Mouse (Mus musculus) hindbrain, embryonic 14.5 days (tissue): ENCODE data around the gene Dscam. TPM values are rescaled to one million over a fixed set of nuclear protein-coding genes. Genes with fewer than 3 reads are reported as not detected.
A peak's percentile ranks its signal among the peaks of the same experiment; 100 is the strongest.

Experiments
- ATAC-seq: fragments of 200-750 bp; cut with Nextera tagmentation; 2 replicates; pipeline ENCODE4 v1.8.0; 2017; ENCODE audit warnings: moderate number of reproducible peaks, mild to moderate bottlenecking, moderate TSS enrichment, moderate library complexity; ENCODE audit not compliant: low FRiP score
- DNase-seq: peaks from one replicate; pipeline ENCODE4 v3.0.0-alpha.2; 2015; ENCODE audit warnings: low spot score
- H3K27ac ChIP-seq: fragments of 300-500 bp; sonication (generic); 2 replicates; pipeline ENCODE4 v1.5.1; 2014; ENCODE audit warnings: mild to moderate bottlenecking, moderate library complexity
- H3K27me3 ChIP-seq: fragments of 300-500 bp; sonication (generic); 2 replicates; pipeline ENCODE4 v1.6.1; 2014; ENCODE audit warnings: mild to moderate bottlenecking, low read length, mixed read lengths; ENCODE audit not compliant: control insufficient read depth, insufficient read depth
- H3K36me3 ChIP-seq: fragments of 300-500 bp; sonication (generic); replicated peaks from 2 replicates; pipeline ENCODE4 v1.6.1; 2014; ENCODE audit not compliant: control insufficient read depth, insufficient read depth
- H3K4me1 ChIP-seq: fragments of 300-500 bp; sonication (generic); replicated peaks from 2 replicates; pipeline ENCODE4 v1.6.1; 2014; ENCODE audit warnings: antibody characterized with exemption, low read length, mixed read lengths; ENCODE audit not compliant: control insufficient read depth, insufficient read depth
- H3K4me2 ChIP-seq: fragments of 300-500 bp; sonication (generic); replicated peaks from 2 replicates; pipeline ENCODE4 v1.6.1; 2014; ENCODE audit warnings: mild to moderate bottlenecking, moderate library complexity
- H3K4me3 ChIP-seq: fragments of 300-500 bp; sonication (generic); replicated peaks from 2 replicates; pipeline ENCODE4 v1.5.1; 2014; ENCODE audit warnings: mild to moderate bottlenecking, low read length
- H3K9ac ChIP-seq: fragments of 300-500 bp; sonication (generic); 2 replicates; pipeline ENCODE4 v1.6.1; 2014
- H3K9me3 ChIP-seq: fragments of 300-500 bp; sonication (generic); 2 replicates; pipeline ENCODE4 v1.6.1; 2016; ENCODE audit warnings: low read length; ENCODE audit not compliant: control insufficient read depth
- WGBS: fragments of 180-500 bp; shearing (Covaris S2); extraction: QIAGEN DNeasy Blood & Tissue Kit; methylation state at CpG from one replicate; pipeline ENCODE4 v1.1.7; 2014; 5-methylcytosine and 5-hydroxymethylcytosine counted together
- polyA plus RNA-seq: library from polyadenylated mRNA; unstranded; fragments of >200 nt; fragmentation: Nextera tagmentation; extraction: Ambion mirVana; gene quantifications from 2 replicates; pipeline ENCODE4 v1.2.1, GENCODE M21; 2014

Gene Dscam
- polyA plus RNA-seq, 1 experiment from 2014 or later, result 17.1 TPM

GRCm38 (mm10) chr16:96842829-96843360 lies 327.7 kb downstream of the Dscam start:
- Histone ChIP-seq H3K27me3 (no peaks in the 10 kb centered on the region), H3K27ac (no peak overlapping the region), H3K9me3 (no peaks in the 10 kb centered on the region), H3K4me1 (peaks cover 25% of the 10 kb centered on the region), H3K36me3 (no peaks in the 10 kb centered on the region), H3K9ac (no peak overlapping the region), H3K4me2 (no peak overlapping the region), H3K4me3 (no peak overlapping the region)
- WGBS, result 95% methylated on average over 3 of the region's 3 CpGs
- ATAC-seq (no peak), DNase-seq (no peak)

GRCm38 (mm10) chr16:96819649-96820048 lies 350.9 kb downstream of the Dscam start:
- no peaks in the 10 kb centered on the region for H3K4me1 ChIP-seq

GRCm38 (mm10) chr16:96806298-96806697 lies 364.3 kb downstream of the Dscam start:
- Histone ChIP-seq H3K4me2 (no peak overlapping the region), H3K4me3 (no peak overlapping the region), H3K4me1 (peaks cover 4% of the 10 kb centered on the region; the same call in 1 of the 2 replicates), H3K27me3 (no peaks in the 10 kb centered on the region), H3K27ac (no peak overlapping the region), H3K9ac (no peak overlapping the region), H3K36me3 (no peaks in the 10 kb centered on the region), H3K9me3 (no peaks in the 10 kb centered on the region)
- ATAC-seq, result no peak
- DNase-seq, result no peak
- 92% methylated on average over 1 of the region's 1 CpGs for WGBS

More at GRCm38 (mm10) chr16:96819649-96820048, 350.9 kb downstream of the Dscam start:
- WGBS, result 27% methylated on average over 16 of the region's 16 CpGs
- Histone ChIP-seq H3K4me3 (no peak overlapping the region), H3K27ac (no peak overlapping the region), H3K36me3 (no peaks in the 10 kb centered on the region), H3K9ac (no peak overlapping the region), H3K27me3 (no peaks in the 10 kb centered on the region), H3K9me3 (no peaks in the 10 kb centered on the region), H3K4me2 (no peak overlapping the region)
- ATAC-seq, result no peak; the same call in 1 of the 2 replicates
- peak; percentile 81 for DNase-seq

GRCm38 (mm10) chr16:96802636-96803035 lies 367.9 kb downstream of the Dscam start:
- Histone ChIP-seq H3K9me3 (no peaks in the 10 kb centered on the region), H3K36me3 (peaks cover 10% of the 10 kb centered on the region), H3K4me2 (no peak overlapping the region), H3K9ac (no peak overlapping the region), H3K27me3 (no peaks in the 10 kb centered on the region), H3K4me3 (no peak overlapping the region), H3K27ac (no peak overlapping the region), H3K4me1 (peaks cover 4% of the 10 kb centered on the region; the same call in 1 of the 2 replicates)
- ATAC-seq (peak; percentile 34; the same call in 1 of the 2 replicates), DNase-seq (no peak)
- 82% methylated on average over 2 of the region's 2 CpGs for WGBS

DNA sequence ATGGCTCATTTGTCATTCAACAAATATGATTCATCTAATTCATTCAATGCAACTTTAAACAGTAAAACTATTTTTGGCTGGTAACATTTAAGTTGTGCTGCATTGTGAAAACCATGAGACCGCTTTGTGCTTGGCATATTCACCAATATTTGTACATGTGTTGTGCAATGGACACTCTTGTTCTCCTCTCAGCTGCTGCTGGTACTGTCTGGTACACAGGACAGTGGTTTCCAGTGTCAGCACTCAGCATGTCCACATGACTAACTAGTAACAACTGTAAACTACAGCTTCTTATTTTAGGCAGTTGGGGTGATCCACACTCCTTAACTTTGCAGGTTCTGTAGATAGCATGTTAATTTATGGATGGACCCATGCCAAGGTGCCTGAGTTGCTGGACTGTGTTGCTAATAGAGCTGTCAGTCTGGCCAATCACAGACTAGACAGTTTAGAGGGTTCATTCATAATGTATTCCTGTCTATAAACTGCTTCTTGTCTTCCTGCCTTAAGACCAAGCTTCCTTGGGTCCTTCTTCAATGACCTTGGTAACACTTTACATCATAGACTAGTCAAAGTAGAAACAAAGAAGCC lies 368.8 kb downstream of the Dscam start:
- Histone ChIP-seq H3K27ac (no peak overlapping the region), H3K27me3 (no peaks in the 10 kb centered on the region), H3K4me2 (no peak overlapping the region), H3K9me3 (no peaks in the 10 kb centered on the region), H3K4me1 (peaks cover 4% of the 10 kb centered on the region; the same call in 1 of the 2 replicates), H3K4me3 (no peak overlapping the region), H3K36me3 (peaks cover 10% of the 10 kb centered on the region), H3K9ac (no peak overlapping the region)
- ATAC-seq (no peak), DNase-seq (no peak)
- WGBS, result 92% methylated on average over 1 of the region's 1 CpGs

DNA sequence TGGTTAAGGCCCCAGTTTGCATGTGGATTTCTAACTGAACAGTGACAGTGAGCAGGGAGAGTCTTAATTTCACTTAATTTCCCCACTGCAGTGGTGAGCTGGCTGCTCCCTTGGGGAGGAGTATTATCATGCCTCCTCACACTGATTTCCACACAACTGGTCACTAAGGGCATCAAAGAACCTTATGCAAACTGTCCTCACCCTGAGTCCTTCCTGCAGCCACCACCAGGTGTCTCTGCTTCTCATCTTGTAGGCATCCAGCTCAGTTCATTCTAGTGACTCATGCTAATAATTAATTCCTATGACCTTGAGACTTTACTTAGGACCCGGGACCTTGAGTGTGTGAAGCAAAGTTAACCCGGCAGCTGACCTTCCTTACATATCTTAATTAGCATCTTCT lies 375.1 kb downstream of the Dscam start:
- H3K36me3 ChIP-seq, result peaks cover 10% of the 10 kb centered on the region; the same call in 1 of the 2 replicates
- ATAC-seq, result no peak
- no peak overlapping the region for H3K4me3 ChIP-seq

GRCm38 (mm10) chr16:96791307-96791706 lies 379.2 kb downstream of the Dscam start:
- H3K27ac ChIP-seq, result no peak overlapping the region
- no peaks in the 10 kb centered on the region for H3K9me3 ChIP-seq
- H3K9ac ChIP-seq, result no peak overlapping the region
- H3K27me3 ChIP-seq, result no peaks in the 10 kb centered on the region
- DNase-seq (no peak), ATAC-seq (no peak)
- WGBS, result 91% methylated on average over 2 of the region's 2 CpGs
- H3K4me3 ChIP-seq, result no peak overlapping the region
- H3K36me3 ChIP-seq, result no peaks in the 10 kb centered on the region
- H3K4me2 ChIP-seq, result no peak overlapping the region
- 0 out of 2 replicates have a peak, but pooled peaks cover 7% of the 10 kb centered on the region for H3K4me1 ChIP-seq

More for the DNA sequence above, 375.1 kb downstream of the Dscam start:
- Histone ChIP-seq H3K9ac (no peak overlapping the region), H3K27me3 (no peaks in the 10 kb centered on the region), H3K4me1 (no peaks in the 10 kb centered on the region), H3K9me3 (no peaks in the 10 kb centered on the region), H3K27ac (no peak overlapping the region), H3K4me2 (no peak overlapping the region)
- no peak for DNase-seq
- 40% methylated on average over 2 of the region's 2 CpGs for WGBS

DNA sequence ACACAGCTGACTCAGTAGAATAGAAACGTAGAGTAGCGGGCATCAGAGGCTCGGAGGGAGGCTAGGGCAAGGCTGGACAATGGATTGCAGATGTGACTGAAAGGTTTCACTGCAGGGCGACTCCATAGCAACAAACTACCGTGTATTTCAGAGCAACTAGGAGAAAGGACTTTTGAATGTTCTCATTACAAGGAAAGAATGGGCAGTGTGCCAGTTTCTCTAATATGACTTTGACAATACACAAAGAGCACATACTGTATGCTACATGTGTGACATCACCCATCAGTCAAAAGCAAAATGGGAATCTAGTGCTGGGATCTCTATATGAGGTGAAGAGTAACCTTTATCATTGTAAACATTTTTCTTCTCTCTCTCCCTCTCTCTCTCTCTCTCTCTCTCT lies 382.3 kb downstream of the Dscam start:
- H3K9me3 ChIP-seq, result no peaks in the 10 kb centered on the region
- H3K4me1 ChIP-seq, result 0 out of 2 replicates have a peak, but pooled peaks cover 7% of the 10 kb centered on the region
- no peak for ATAC-seq
- H3K36me3 ChIP-seq, result no peaks in the 10 kb centered on the region
- no peaks in the 10 kb centered on the region for H3K27me3 ChIP-seq
- WGBS, result 31% methylated on average over 5 of the region's 5 CpGs
- no peak overlapping the region for H3K4me2 ChIP-seq
- H3K27ac ChIP-seq, result no peak overlapping the region
- no peak overlapping the region for H3K9ac ChIP-seq
- no peak for DNase-seq
- H3K4me3 ChIP-seq, result no peak overlapping the region

DNA sequence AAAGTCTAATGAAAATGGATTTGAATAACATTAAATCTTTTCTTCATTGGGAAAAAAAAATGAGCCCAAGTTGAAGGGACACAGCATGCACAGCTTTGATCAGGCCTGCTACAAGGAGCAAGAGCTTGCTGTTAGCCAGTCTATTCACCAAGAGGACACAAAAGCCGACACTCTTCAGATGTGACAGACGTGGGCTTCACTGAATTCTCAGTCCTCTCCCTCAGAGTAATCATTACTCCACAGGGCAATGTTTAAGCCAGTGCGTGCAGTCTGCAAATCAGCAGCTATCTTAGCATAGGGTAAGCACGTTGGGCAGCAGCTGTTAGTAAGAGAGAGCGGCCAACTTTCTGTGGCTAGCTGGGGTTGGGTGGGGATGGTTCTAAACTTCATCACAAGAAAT lies 391.5 kb downstream of the Dscam start:
- Histone ChIP-seq H3K4me1 (peaks cover 4% of the 10 kb centered on the region; the same call in 1 of the 2 replicates), H3K9me3 (no peaks in the 10 kb centered on the region), H3K4me2 (no peak overlapping the region), H3K27ac (no peak overlapping the region), H3K27me3 (no peaks in the 10 kb centered on the region), H3K36me3 (no peaks in the 10 kb centered on the region), H3K4me3 (no peak overlapping the region), H3K9ac (no peak overlapping the region)
- ATAC-seq, result peak; percentile 34; the same call in 1 of the 2 replicates
- DNase-seq, result no peak
- WGBS, result 27% methylated on average over 5 of the region's 5 CpGs
